Mouse (Mus musculus) C2C12 (cell line): Measurements from ENCODE around the gene Hdlbp. TPM values are rescaled to one million over a fixed set of nuclear protein-coding genes. Genes with fewer than 3 reads are reported as not detected.
"Not testable (repeated sequence)": the region's sequence is repeated elsewhere in the genome, so short reads cannot be mapped to it uniquely, and the experiment has no call there.

Source experiments
- H3K27me3 ChIP-seq: one replicate; pipeline ENCODE4 v1.6.1; 2011; ENCODE audit not compliant: control insufficient read depth, insufficient read depth, insufficient read length
- H3K36me3 ChIP-seq: one replicate; pipeline ENCODE4 v1.6.1; 2011; ENCODE audit not compliant: control insufficient read depth, insufficient read depth
- H3K4me3 ChIP-seq: one replicate; pipeline ENCODE4 v1.5.1; 2011; ENCODE audit warnings: mild to moderate bottlenecking, control low read depth; ENCODE audit not compliant: poor library complexity, insufficient read depth, severe bottlenecking
- H3K79me2 ChIP-seq: one replicate; pipeline ENCODE4 v1.6.1; 2011; ENCODE audit not compliant: control insufficient read depth, insufficient read depth
- H3K79me3 ChIP-seq: one replicate; pipeline ENCODE4 v1.6.1; 2011; ENCODE audit warnings: low read depth, control low read depth
- H3ac ChIP-seq: one replicate; pipeline ENCODE3; 2011; ENCODE audit warnings: low read depth; ENCODE audit not compliant: control insufficient read depth, insufficient read length
- CEBPB ChIP-seq: IDR thresholded peaks from one replicate; pipeline ENCODE4 v1.6.1; 2011; ENCODE audit warnings: low read depth, mild to moderate bottlenecking, control low read depth, moderate library complexity
- CTCF ChIP-seq: IDR thresholded peaks from one replicate; pipeline ENCODE4 v1.5.1; 2011; ENCODE audit not compliant: control insufficient read depth, insufficient read depth, insufficient read length
- FOSL1 ChIP-seq: IDR thresholded peaks from one replicate; pipeline ENCODE4 v1.8.0; 2011; ENCODE audit warnings: mild to moderate bottlenecking, low read length; ENCODE audit not compliant: poor library complexity, insufficient read depth, severe bottlenecking
- MAX ChIP-seq: IDR thresholded peaks from one replicate; pipeline ENCODE4 v1.6.1; 2011; ENCODE audit warnings: mild to moderate bottlenecking, control low read depth
- MYOD1 ChIP-seq: IDR thresholded peaks from one replicate; pipeline ENCODE4 v1.6.1; 2011; ENCODE audit warnings: low read depth; ENCODE audit not compliant: control insufficient read depth, insufficient read length
- MYOG ChIP-seq: IDR thresholded peaks from one replicate; pipeline ENCODE4 v1.6.1; 2011; ENCODE audit not compliant: control insufficient read depth, insufficient read length; ENCODE audit errors: extremely low read depth
- USF1 ChIP-seq: IDR thresholded peaks from one replicate; pipeline ENCODE4 v1.6.1; 2011; ENCODE audit warnings: low read depth, mild to moderate bottlenecking, control low read depth, moderate library complexity
- long read RNA-seq, 2 experiments: library from polyadenylated mRNA; unstranded; transcript quantifications; one replicate each; pipeline ENCODE4 v2.0.0; 2019 to 2020
- polyA plus RNA-seq: library from polyadenylated mRNA; unstranded; fragments of >200 nt; fragmentation: generic; extraction: Trizol; gene quantifications from one replicate; pipeline ENCODE4 v1.2.1, GENCODE M21; 2012; ENCODE audit warnings: missing spikeins

The Hdlbp gene
- polyA plus RNA-seq, result 134 TPM
- long read RNA-seq, experiment 1, full-length matches to known transcripts, result 12 of 120 reads
- long read RNA-seq, experiment 1, partial matches to known transcripts, result 82 of 120 reads
- long read RNA-seq, experiment 1, other reads (novel, unspliced or antisense), result 26 of 120 reads
- long read RNA-seq, experiment 2, full-length matches to known transcripts, result 936 of 1,181 reads
- long read RNA-seq, experiment 2, partial matches to known transcripts, result 118 of 1,181 reads
- long read RNA-seq, experiment 2, other reads (novel, unspliced or antisense), result 127 of 1,181 reads

- peak within 1 kb of the TSS; percentile 70 for H3ac ChIP-seq
- TF ChIP-seq MAX, result peak; percentile 37
- no peak for TF ChIP-seq USF1
- TF ChIP-seq MYOD1, result no peak
- TF ChIP-seq CEBPB, result peak; percentile 46
- H3K4me3 ChIP-seq, result peak within 1 kb of the TSS; percentile 94
- no peaks in the 10 kb centered on the region for H3K27me3 ChIP-seq
- no peaks in the 10 kb centered on the region for H3K36me3 ChIP-seq
- H3K79me2 ChIP-seq, result peaks cover 93% of the 10 kb centered on the region
- H3K79me3 ChIP-seq, result peaks cover 86% of the 10 kb centered on the region
Observed at GRCm38 (mm10) chr1:93478586-93479475, at the start of gene Hdlbp. Hdlbp (minus strand) TSS chr1:93478815.

- no peaks in the 10 kb centered on the region for H3K36me3 ChIP-seq
- no peaks in the 10 kb centered on the region for H3K27me3 ChIP-seq
- H3K79me3 ChIP-seq, result no peaks in the 10 kb centered on the region
- no peak for TF ChIP-seq CEBPB
- no peak for TF ChIP-seq USF1
- TF ChIP-seq MYOG, result no peak
- no peak for TF ChIP-seq FOSL1
- no peak for TF ChIP-seq MAX
- TF ChIP-seq MYOD1, result no peak
- no peak overlapping the region for H3ac ChIP-seq
- no peaks in the 10 kb centered on the region for H3K79me2 ChIP-seq
- no peak overlapping the region for H3K4me3 ChIP-seq
Observed at GRCm38 (mm10) chr1:93522325-93522724, 43.7 kb upstream of the Hdlbp start.

- no peaks in the 10 kb centered on the region for H3K79me2 ChIP-seq
- H3K27me3 ChIP-seq, result no peaks in the 10 kb centered on the region
- TF ChIP-seq FOSL1 (no peak), MAX (no peak), CEBPB (no peak), USF1 (no peak), CTCF (no peak), MYOG (no peak), MYOD1 (no peak)
- H3ac ChIP-seq, result no peak overlapping the region
- H3K36me3 ChIP-seq, result no peaks in the 10 kb centered on the region
- H3K79me3 ChIP-seq, result no peaks in the 10 kb centered on the region
- H3K4me3 ChIP-seq, result no peak overlapping the region
Observed at GRCm38 (mm10) chr1:93521491-93521890, 42.9 kb upstream of the Hdlbp start.

GRCm38 (mm10) chr1:93513221-93513620 lies 34.6 kb upstream of the Hdlbp start:
- peaks cover 25% of the 10 kb centered on the region for H3K36me3 ChIP-seq
- H3K4me3 ChIP-seq, result no peak overlapping the region
- peaks cover 12% of the 10 kb centered on the region for H3K79me2 ChIP-seq
- H3ac ChIP-seq, result no peak overlapping the region
- no peaks in the 10 kb centered on the region for H3K79me3 ChIP-seq
- TF ChIP-seq MYOD1, result no peak
- no peak for TF ChIP-seq CEBPB
- H3K27me3 ChIP-seq, result no peaks in the 10 kb centered on the region

- no peak for TF ChIP-seq FOSL1
- no peak for TF ChIP-seq MYOG
- no peak for TF ChIP-seq CTCF
- peak overlapping the region; percentile 89 for H3ac ChIP-seq
- H3K27me3 ChIP-seq, result no peaks in the 10 kb centered on the region
- H3K4me3 ChIP-seq, result peak overlapping the region; percentile 57
- peaks cover 34% of the 10 kb centered on the region for H3K36me3 ChIP-seq
- H3K79me3 ChIP-seq, result no peaks in the 10 kb centered on the region
- H3K79me2 ChIP-seq, result peaks cover 12% of the 10 kb centered on the region
Observed at GRCm38 (mm10) chr1:93512351-93512690, 33.7 kb upstream of the Hdlbp start.

GRCm38 (mm10) chr1:93511585-93512350 lies 33.2 kb upstream of the Hdlbp start, which contains the start of gene Farp2:
Farp2 (plus strand) TSS chr1:93512079.
- peak within 1 kb of the TSS; percentile 89 for H3ac ChIP-seq

GRCm38 (mm10) chr1:93508576-93508975 lies 30.0 kb upstream of the Hdlbp start:
- peaks cover 10% of the 10 kb centered on the region for H3K79me2 ChIP-seq
- H3K79me3 ChIP-seq, H3K4me3 ChIP-seq, H3ac ChIP-seq, H3K27me3 ChIP-seq: not testable (repeated sequence)
- H3K36me3 ChIP-seq, result peaks cover 67% of the 10 kb centered on the region

More at GRCm38 (mm10) chr1:93511585-93512350, 33.2 kb upstream of the Hdlbp start, which contains the start of gene Farp2:
- H3K79me2 ChIP-seq, result peaks cover 12% of the 10 kb centered on the region
- no peaks in the 10 kb centered on the region for H3K27me3 ChIP-seq
- peak within 1 kb of the TSS; percentile 57 for H3K4me3 ChIP-seq
- TF ChIP-seq USF1 (peak; percentile 43), MAX (no peak), CEBPB (no peak), FOSL1 (no peak), MYOG (no peak), MYOD1 (no peak)
- no peaks in the 10 kb centered on the region for H3K79me3 ChIP-seq
- peaks cover 37% of the 10 kb centered on the region for H3K36me3 ChIP-seq
